In genomic region chr7:84643270-84643998, GRCm38 (mm10) we compare ENCODE assay signal across 21 mouse cellular contexts. TPM values are rescaled to one million over a fixed set of nuclear protein-coding genes. Genes with fewer than 3 reads are reported as not detected.
DNase-seq lines count a peak whose midpoint lies in the region; ATAC-seq and TF ChIP-seq lines count a peak whose summit lies in the region.
"Had no signal": no experiment of that assay in that cellular context is flagged by ENCODE, and none has a peak within 500 bp of the region (broad histone marks: within the 10 kb centered on the region; RNA-seq: fewer than 3 reads in every experiment).

No protein-coding gene starts in this region.

- H3K27me3 ChIP-seq in kidney, embryonic 15.5 days = no peaks in the 10 kb centered on the region
- H3K27me3 ChIP-seq in midbrain, embryonic 11.5 days (ENCODE audit: control insufficient read depth, insufficient read depth, low read length) = no peaks in the 10 kb centered on the region
- no peaks in the 10 kb centered on the region for H3K27me3 ChIP-seq in midbrain, embryonic 13.5 days
- H3K27me3 ChIP-seq in liver, embryonic 16.5 days (ENCODE audit: control insufficient read depth, insufficient read depth, low read depth, low read length) = no peaks in the 10 kb centered on the region
- no peaks in the 10 kb centered on the region for H3K27me3 ChIP-seq in cerebellum, adult 2 months (ENCODE audit: control insufficient read depth, insufficient read depth, low read length)
- H3K27me3 ChIP-seq: embryonic facial prominence, embryonic 13.5 days; heart, embryonic 13.5 days; hindbrain, embryonic 12.5 days had no signal

- H3K4me3 ChIP-seq in kidney, embryonic 15.5 days (replicated peaks) = no peak overlapping the region
- H3K4me3 ChIP-seq in midbrain, embryonic 11.5 days (ENCODE audit: low read depth, low read length) = no peak overlapping the region
- no peak overlapping the region for H3K4me3 ChIP-seq in midbrain, embryonic 13.5 days (replicated peaks)
- no peak overlapping the region for H3K4me3 ChIP-seq in liver, embryonic 16.5 days (ENCODE audit: low read depth, low read length)
- no peak overlapping the region for H3K4me3 ChIP-seq in cerebellum, adult 2 months (replicated peaks; ENCODE audit: insufficient read depth, low read depth, low read length)
- H3K4me3 ChIP-seq: embryonic facial prominence, embryonic 13.5 days; forebrain, embryonic 10.5 days; gastrocnemius, adult 2 months; heart, embryonic 13.5 days; hindbrain, embryonic 12.5 days had no signal

- H3K4me1 ChIP-seq in kidney, embryonic 15.5 days = peaks cover 9% of the 10 kb centered on the region; the same call in 1 of the 2 replicates
- no peaks in the 10 kb centered on the region for H3K4me1 ChIP-seq in midbrain, embryonic 11.5 days (ENCODE audit: control insufficient read depth, insufficient read depth, low read length)
- 0 out of 2 replicates have a peak, but pooled peaks cover 3% of the 10 kb centered on the region for H3K4me1 ChIP-seq in midbrain, embryonic 13.5 days (replicated peaks)
- peaks cover 17% of the 10 kb centered on the region for H3K4me1 ChIP-seq in liver, embryonic 16.5 days (ENCODE audit: control insufficient read depth, low read depth, low read length)
- H3K4me1 ChIP-seq in cerebellum, adult 2 months (ENCODE audit: control insufficient read depth, insufficient read depth, low read length) = no peaks in the 10 kb centered on the region
- H3K4me1 ChIP-seq: hindbrain, embryonic 12.5 days had no signal

- no peak overlapping the region for H3K9ac ChIP-seq in kidney, embryonic 15.5 days
- no peak overlapping the region for H3K9ac ChIP-seq in midbrain, embryonic 11.5 days (ENCODE audit: low read length)
- no peak overlapping the region for H3K9ac ChIP-seq in midbrain, embryonic 13.5 days (replicated peaks)
- no peak overlapping the region for H3K9ac ChIP-seq in liver, embryonic 16.5 days (ENCODE audit: low read depth, low read length)
- H3K9ac ChIP-seq: embryonic facial prominence, embryonic 13.5 days; heart, embryonic 13.5 days; hindbrain, embryonic 12.5 days had no signal

- WGBS in kidney, embryonic 15.5 days = 91% methylated on average over 6 of the region's 6 CpGs
- WGBS in midbrain, embryonic 11.5 days = 92% methylated on average over 6 of the region's 6 CpGs
- 92% methylated on average over 6 of the region's 6 CpGs for WGBS in midbrain, embryonic 13.5 days
- WGBS in liver, embryonic 16.5 days (ENCODE audit: insufficient replicate concordance) = 52% methylated on average over 6 of the region's 6 CpGs
- WGBS in cerebellum, adult 2 months = 97% methylated on average over 6 of the region's 6 CpGs

- H3K36me3 ChIP-seq in kidney, embryonic 15.5 days = peaks cover 4% of the 10 kb centered on the region; the same call in 1 of the 2 replicates
- H3K36me3 ChIP-seq in midbrain, embryonic 11.5 days (ENCODE audit: control insufficient read depth, insufficient read depth, low read length) = no peaks in the 10 kb centered on the region
- H3K36me3 ChIP-seq in midbrain, embryonic 13.5 days = no peaks in the 10 kb centered on the region
- H3K36me3 ChIP-seq in liver, embryonic 16.5 days (ENCODE audit: control insufficient read depth, insufficient read depth) = no peaks in the 10 kb centered on the region
- H3K36me3 ChIP-seq: heart, embryonic 13.5 days; hindbrain, embryonic 12.5 days had no signal

- no peaks in the 10 kb centered on the region for H3K9me3 ChIP-seq in kidney, embryonic 15.5 days (replicated peaks)
- no peaks in the 10 kb centered on the region for H3K9me3 ChIP-seq in midbrain, embryonic 11.5 days (ENCODE audit: control insufficient read depth, low read length)
- no peaks in the 10 kb centered on the region for H3K9me3 ChIP-seq in midbrain, embryonic 13.5 days
- H3K9me3 ChIP-seq in liver, embryonic 16.5 days (replicated peaks; ENCODE audit: control insufficient read depth, low read length) = no peaks in the 10 kb centered on the region
- H3K9me3 ChIP-seq: embryonic facial prominence, embryonic 13.5 days; forebrain, embryonic 10.5 days; heart, embryonic 13.5 days; hindbrain, embryonic 12.5 days had no signal

- TF ChIP-seq POLR2A in cerebellum, adult 2 months (IDR thresholded peaks at IDR 0.05; ENCODE audit: borderline replicate concordance, insufficient read depth, low read length) = no peak

- no peak overlapping the region for H3K4me2 ChIP-seq in kidney, embryonic 15.5 days
- H3K4me2 ChIP-seq in midbrain, embryonic 11.5 days = no peak overlapping the region
- H3K4me2 ChIP-seq in midbrain, embryonic 13.5 days (replicated peaks) = no peak overlapping the region
- H3K4me2 ChIP-seq in liver, embryonic 16.5 days (ENCODE audit: low read depth, low read length) = 0 out of 2 replicates have a peak overlapping the region, but pooled peaks have one; percentile 3
- H3K4me2 ChIP-seq: embryonic facial prominence, embryonic 13.5 days; heart, embryonic 13.5 days; hindbrain, embryonic 12.5 days had no signal

- H3K27ac ChIP-seq in kidney, embryonic 15.5 days = 0 out of 2 replicates have a peak overlapping the region, but pooled peaks have one; percentile 27
- no peak overlapping the region for H3K27ac ChIP-seq in midbrain, embryonic 11.5 days (ENCODE audit: low read depth, low read length)
- H3K27ac ChIP-seq in midbrain, embryonic 13.5 days = no peak overlapping the region
- H3K27ac ChIP-seq in liver, embryonic 16.5 days (ENCODE audit: low read length) = no peak overlapping the region
- H3K27ac ChIP-seq in cerebellum, adult 2 months (ENCODE audit: insufficient read depth, low read length) = no peak overlapping the region
- H3K27ac ChIP-seq: embryonic facial prominence, embryonic 13.5 days; forebrain, embryonic 10.5 days; gastrocnemius, adult 2 months; hindbrain, embryonic 12.5 days had no signal

- DNase-seq in kidney, postnatal 25 days = no peak
- DNase-seq in midbrain, embryonic 11.5 days (ENCODE audit: low spot score, missing footprints) = peak; percentile 69
- DNase-seq in heart, postnatal 10 days = no peak
- DNase-seq in cerebellum, adult 2 months = no peak
- DNase-seq: adrenal gland, postnatal 10 days; cerebellum, adult 11 months; cerebellum, adult 9-10 months; cerebellum, postnatal 36 days; gastrocnemius, adult 2 months; gastrocnemius, postnatal 25 days; heart, postnatal 4 days had no signal

- no peak for TF ChIP-seq CTCF in cerebellum, adult 2 months (IDR thresholded peaks at IDR 0.05; ENCODE audit: borderline replicate concordance, insufficient read depth, low read depth, low read length)

- intact Hi-C loops in heart, postnatal 10 days (cut with DNase I) = no loop called here

- ATAC-seq in kidney, embryonic 15.5 days (replicated peaks; ENCODE audit: low FRiP score) = no peak
- no peak for ATAC-seq in midbrain, embryonic 11.5 days (ENCODE audit: low FRiP score)
- no peak for ATAC-seq in midbrain, embryonic 13.5 days
- ATAC-seq in liver, embryonic 16.5 days (ENCODE audit: low read depth) = peak; percentile 73
- ATAC-seq: forebrain, embryonic 14.5 days had no signal

RNA-seq across cellular contexts. Expression of gene Fah, which starts 36.9 kb away (rescaled TPM):
- 8.9 and 11.3 TPM in 2 replicates for polyA plus RNA-seq in kidney, embryonic 15.5 days (2015; fragmentation: Nextera tagmentation; extraction: Ambion mirVana)
- polyA plus RNA-seq in midbrain, embryonic 11.5 days (2014; fragmentation: Nextera tagmentation; extraction: Ambion mirVana) = 3.9 and 5.1 TPM in 2 replicates
- 4.9 and 5.6 TPM in 2 replicates for polyA plus RNA-seq in midbrain, embryonic 13.5 days (2015; fragmentation: Nextera tagmentation; extraction: Ambion mirVana)
- 119 and 148 TPM in 2 replicates for polyA plus RNA-seq in liver, embryonic 16.5 days (2015; fragmentation: Nextera tagmentation; extraction: Ambion mirVana)
- 1 to 10 TPM; 6.0 to 7.3 TPM for total RNA-seq in heart, postnatal 10 days (2021)
- 52.7 and 53.9 TPM in 2 replicates for polyA plus RNA-seq in cerebellum, adult 2 months (2012; rRNA removed)
- total RNA-seq: granulocyte monocyte progenitor cell, adult 5-6 weeks; MEL had no signal

RNA-seq across cellular contexts. Expression of gene Zfand6, which starts 46.3 kb away (rescaled TPM):
- polyA plus RNA-seq in kidney, embryonic 15.5 days (2015; fragmentation: Nextera tagmentation; extraction: Ambion mirVana) = 169 and 181 TPM in 2 replicates
- polyA plus RNA-seq in midbrain, embryonic 11.5 days (2014; fragmentation: Nextera tagmentation; extraction: Ambion mirVana) = 245 and 246 TPM in 2 replicates
- polyA plus RNA-seq in midbrain, embryonic 13.5 days (2015; fragmentation: Nextera tagmentation; extraction: Ambion mirVana) = 213 and 232 TPM in 2 replicates
- 154 and 157 TPM in 2 replicates for polyA plus RNA-seq in liver, embryonic 16.5 days (2015; fragmentation: Nextera tagmentation; extraction: Ambion mirVana)
- total RNA-seq in heart, postnatal 10 days (2021) = 100 to 1,000 TPM in 1 of 2 experiments, 10 to 100 TPM in 1; 97.7 to 103 TPM
- polyA plus RNA-seq in cerebellum, adult 2 months (2012; rRNA removed) = 88.9 and 91.5 TPM in 2 replicates
